10 mouse cellular contexts compared by ENCODE assay signal in genomic region chr7:34910096-34911066, GRCm38 (mm10). TPM values are rescaled to one million over a fixed set of nuclear protein-coding genes. Genes with fewer than 3 reads are reported as not detected.
DNase-seq lines count a peak whose midpoint lies in the region; TF ChIP-seq lines count a peak whose summit lies in the region.
"Had no signal": no experiment of that assay in that cellular context is flagged by ENCODE, and none has a peak within 500 bp of the region (broad histone marks: within the 10 kb centered on the region; RNA-seq: fewer than 3 reads in every experiment).

No protein-coding gene starts in this region.

- no peak overlapping the region for H3K9ac ChIP-seq in heart, adult 2 months (ENCODE audit: low read depth, low read length)
- H3K9ac ChIP-seq: liver, embryonic 13.5 days had no signal

- H3K27ac ChIP-seq in layer of hippocampus, adult 2 months = 0 out of 2 replicates have a peak overlapping the region, but pooled peaks have one; percentile 29
- no peak overlapping the region for H3K27ac ChIP-seq in heart, adult 2 months
- H3K27ac ChIP-seq: liver, embryonic 13.5 days had no signal

- H3K27me3 ChIP-seq in heart, adult 2 months (ENCODE audit: control insufficient read depth, insufficient read depth, low read length) = no peaks in the 10 kb centered on the region
- H3K27me3 ChIP-seq: Patski had no signal

- no peaks in the 10 kb centered on the region; the same call in 1 of the 2 replicates for H3K4me1 ChIP-seq in heart, adult 2 months (ENCODE audit: control insufficient read depth, insufficient read depth, low read length)

- H3K79me2 ChIP-seq in heart, adult 2 months (replicated peaks; ENCODE audit: control insufficient read depth, insufficient read depth, low read length) = no peaks in the 10 kb centered on the region

- H3K4me3 ChIP-seq in layer of hippocampus, adult 2 months = no peak overlapping the region
- no peak overlapping the region for H3K4me3 ChIP-seq in heart, adult 2 months
- H3K4me3 ChIP-seq: liver, embryonic 13.5 days had no signal

- no peak for TF ChIP-seq EP300 in heart, adult 2 months (IDR thresholded peaks at IDR 0.05; ENCODE audit: insufficient read depth, low read depth, low read length)

- TF ChIP-seq CTCF in layer of hippocampus, adult 2 months (conservative IDR thresholded peaks at IDR 0.05) = no peak
- no peak for TF ChIP-seq CTCF in heart, adult 2 months (IDR thresholded peaks at IDR 0.05)

- DNase-seq in kidney, adult 11 months = peak; percentile 60
- no peak for DNase-seq in kidney, adult 8-10 months
- peak; percentile 62 for DNase-seq in embryo, embryonic 10.5 days (ENCODE audit: low spot score)
- peak in 1 of 2 experiments; percentile 26 for DNase-seq in layer of hippocampus, adult 2 months (ENCODE audit: low spot score in 2 of 2)
- DNase-seq in right cerebral cortex, postnatal 14 days = peak; percentile 38
- no peak for DNase-seq in gastrocnemius, adult 8-10 months (ENCODE audit: low spot score in 2 of 2)
- no peak for DNase-seq in lung, postnatal 25 days (ENCODE audit: low spot score)
- DNase-seq in heart, adult 2 months = no peak
- DNase-seq: liver, embryonic 13.5 days had no signal

- intact Hi-C loops in heart, adult 2 months (cut with DNase I) = loop anchor here (10.0 kb wide), 1 partner anchor 254 kb away; no protein-coding TSS in a partner anchor

- 41% methylated on average over 24 of the region's 24 CpGs for WGBS in heart, adult 2 months

- H3K36me3 ChIP-seq in heart, adult 2 months (ENCODE audit: control insufficient read depth, insufficient read depth, low read length) = no peaks in the 10 kb centered on the region
- H3K36me3 ChIP-seq: liver, embryonic 13.5 days had no signal

- no peak for TF ChIP-seq POLR2A in heart, adult 2 months (IDR thresholded peaks at IDR 0.05; ENCODE audit: insufficient read depth, low read depth, low read length)

RNA-seq across cellular contexts. Expression of gene Pepd, which starts 1.8 kb away (rescaled TPM):
- total RNA-seq in layer of hippocampus, adult 2 months (2021) = 10 to 100 TPM; 31.4 to 31.8 TPM
- 10 to 100 TPM; 27.4 to 31.8 (median 29.4) TPM for total RNA-seq in gastrocnemius, adult 8-10 months (2022)
- 10 to 100 TPM; 24.6 to 26.6 TPM for total RNA-seq in heart, adult 2 months (2021)
- 38.9 and 43.0 TPM in 2 replicates for polyA plus RNA-seq in heart, adult 2 months (2012; rRNA removed)

Comparison
In these comparisons a context has a peak if more than half of its experiments do, and no peak if none do; other contexts are left out.
1. DNase-seq: peak in kidney, adult 11 months (single experiment), embryo, embryonic 10.5 days (single experiment) and right cerebral cortex, postnatal 14 days (single experiment); none in kidney, adult 8-10 months (0 of 2), gastrocnemius, adult 8-10 months (0 of 2), lung, postnatal 25 days (single experiment) and heart, adult 2 months (0 of 2).